Mouse (Mus musculus) G1E (cell line): ENCODE data around the gene Plekhh1.

Experiments used
- CTCF ChIP-seq: IDR thresholded peaks from 2 replicates; pipeline ENCODE4 v1.5.1; 2012; ENCODE audit warnings: low read depth, low read length, inconsistent platforms, mixed read lengths
- GATA1 ChIP-seq: IDR thresholded peaks from 2 replicates; pipeline ENCODE4 v1.6.1; 2012; ENCODE audit warnings: borderline replicate concordance, low read length, inconsistent platforms, mixed read lengths

- TF ChIP-seq CTCF (no peak), GATA1 (no peak)
Measured at GRCm38 (mm10) chr12:79050545-79051212, 21.7 kb downstream of the Plekhh1 start.
